Mouse (Mus musculus) lung, embryonic 16.5 days (tissue): Measurements from ENCODE around the gene Snx21. TPM values are rescaled to one million over a fixed set of nuclear protein-coding genes. Genes with fewer than 3 reads are reported as not detected.

ENCODE experiments used
- ATAC-seq: fragments of 200-750 bp; cut with Nextera tagmentation; 2 replicates; pipeline ENCODE4 v1.8.0; 2017; ENCODE audit warnings: low read depth, mild to moderate bottlenecking, moderate library complexity
- H3K27ac ChIP-seq: fragments of 300-500 bp; sonication (generic); 2 replicates; pipeline ENCODE4 v1.5.1; 2014; ENCODE audit warnings: mild to moderate bottlenecking, control low read depth, low read length
- H3K27me3 ChIP-seq: fragments of 300-500 bp; sonication (generic); 2 replicates; pipeline ENCODE4 v1.6.1; 2014; ENCODE audit warnings: low read depth, low read length, mixed read lengths; ENCODE audit not compliant: control insufficient read depth, insufficient read depth
- H3K36me3 ChIP-seq: fragments of 300-500 bp; sonication (generic); 2 replicates; pipeline ENCODE4 v1.6.1; 2014; ENCODE audit warnings: low read length; ENCODE audit not compliant: control insufficient read depth, insufficient read depth
- H3K4me1 ChIP-seq: fragments of 300-500 bp; sonication (generic); replicated peaks from 2 replicates; pipeline ENCODE4 v1.6.1; 2014; ENCODE audit warnings: low read length, mixed read lengths; ENCODE audit not compliant: control insufficient read depth, insufficient read depth
- H3K4me2 ChIP-seq: fragments of 300-500 bp; sonication (generic); 2 replicates; pipeline ENCODE4 v1.6.1; 2014; ENCODE audit warnings: low read depth, low read length, control low read depth
- H3K4me3 ChIP-seq: fragments of 300-500 bp; sonication (generic); 2 replicates; pipeline ENCODE4 v1.5.1; 2014; ENCODE audit warnings: mild to moderate bottlenecking, low read length, control low read depth
- H3K9ac ChIP-seq: fragments of 300-500 bp; sonication (generic); 2 replicates; pipeline ENCODE4 v1.6.1; 2014; ENCODE audit warnings: low read length, control low read depth
- H3K9me3 ChIP-seq: fragments of 300-500 bp; sonication (generic); 2 replicates; pipeline ENCODE4 v1.6.1; 2016; ENCODE audit warnings: low read length; ENCODE audit not compliant: control insufficient read depth
- WGBS: fragments of 180-500 bp; shearing (Covaris S2); extraction: QIAGEN DNeasy Blood & Tissue Kit; methylation state at CpG from one replicate; pipeline ENCODE4 v1.1.7; 2014; 5-methylcytosine and 5-hydroxymethylcytosine counted together
- polyA plus RNA-seq: library from polyadenylated mRNA; unstranded; fragments of >200 nt; fragmentation: Nextera tagmentation; extraction: Ambion mirVana; gene quantifications from 2 replicates; pipeline ENCODE4 v1.2.1, GENCODE M21; 2015

Snx21 gene
- polyA plus RNA-seq, 1 experiment from 2014 or later = 23.9 TPM

DNA sequence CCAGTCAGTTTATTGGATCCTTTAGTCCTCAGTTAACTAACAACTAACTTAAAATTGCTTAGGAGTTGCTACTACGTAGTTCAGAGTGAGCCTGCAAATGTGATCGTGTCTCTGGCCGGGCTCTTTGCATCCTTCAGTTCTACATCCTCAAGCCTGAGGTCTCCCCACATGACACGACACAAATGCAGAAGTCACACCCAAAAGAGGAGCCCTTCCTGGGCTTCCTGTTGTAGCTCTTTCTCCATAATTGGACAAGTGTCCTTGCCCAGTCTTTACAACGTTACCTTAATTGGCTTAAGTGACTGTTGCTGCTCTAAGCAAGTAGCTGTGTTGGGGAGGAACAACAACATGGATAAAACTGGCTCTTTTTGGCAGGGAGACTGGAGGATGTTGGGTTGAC, 29.7 kb downstream of the Snx21 start:
- Histone ChIP-seq H3K27ac (no peak overlapping the region), H3K4me3 (no peak overlapping the region), H3K9ac (no peak overlapping the region), H3K9me3 (no peaks in the 10 kb centered on the region), H3K4me1 (peaks cover 7% of the 10 kb centered on the region), H3K27me3 (no peaks in the 10 kb centered on the region), H3K36me3 (peaks cover 4% of the 10 kb centered on the region; the same call in 1 of the 2 replicates), H3K4me2 (no peak overlapping the region)
- ATAC-seq = no peak
- 86% methylated on average over 5 of the region's 5 CpGs for WGBS

DNA sequence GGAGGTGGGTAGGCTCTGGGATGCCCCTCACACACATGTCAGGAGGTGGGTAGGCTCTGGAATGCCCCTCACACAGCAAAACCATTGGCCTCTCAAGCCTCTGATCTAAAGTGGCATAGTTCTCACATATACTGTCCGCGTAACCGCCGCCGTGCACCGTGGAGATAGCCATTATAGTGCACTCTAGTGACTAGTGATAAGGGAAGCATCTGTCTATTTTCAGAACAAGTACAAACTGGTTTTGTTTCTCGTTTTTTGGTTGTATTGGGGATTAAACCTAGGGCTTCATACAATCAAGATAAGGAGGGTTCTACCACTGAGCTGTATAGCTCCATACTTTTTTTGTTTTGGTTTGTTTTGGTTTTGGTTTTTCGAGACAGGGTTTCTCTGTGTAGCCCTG, 30.2 kb downstream of the Snx21 start:
- no peak overlapping the region for H3K4me2 ChIP-seq
- 87% methylated on average over 8 of the region's 8 CpGs for WGBS

DNA sequence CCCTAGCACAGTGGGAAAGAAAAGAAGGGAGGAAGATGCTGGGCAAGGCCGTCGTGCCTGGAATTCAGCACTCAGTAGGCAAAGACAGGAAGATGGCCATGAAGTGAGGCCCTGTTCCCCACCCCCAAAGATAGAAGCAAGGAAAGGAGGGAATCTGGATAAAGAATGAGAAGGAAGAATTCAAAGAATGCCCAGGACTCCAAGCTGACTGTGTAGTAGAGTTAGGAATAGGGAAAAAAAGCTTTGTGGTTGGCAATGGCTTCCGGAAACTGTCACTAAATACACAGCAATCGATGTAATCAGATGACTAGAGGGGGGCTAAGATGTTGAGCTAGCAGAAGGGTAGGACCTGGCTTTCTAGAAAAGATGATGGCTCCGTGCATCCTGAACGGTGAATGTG, 31.6 kb downstream of the Snx21 start:
- peaks cover 7% of the 10 kb centered on the region for H3K4me1 ChIP-seq
- 0 out of 2 replicates have a peak, but pooled peaks have one; percentile 12 for ATAC-seq
- no peak overlapping the region for H3K27ac ChIP-seq
- no peak overlapping the region for H3K4me3 ChIP-seq
- no peak overlapping the region for H3K9ac ChIP-seq
- no peaks in the 10 kb centered on the region for H3K9me3 ChIP-seq
- peaks cover 12% of the 10 kb centered on the region; the same call in 1 of the 2 replicates for H3K36me3 ChIP-seq
- 53% methylated on average over 6 of the region's 6 CpGs for WGBS
- no peak overlapping the region for H3K4me2 ChIP-seq
- H3K27me3 ChIP-seq = no peaks in the 10 kb centered on the region

More for the DNA sequence above, 30.2 kb downstream of the Snx21 start:
- Histone ChIP-seq H3K27ac (no peak overlapping the region), H3K27me3 (no peaks in the 10 kb centered on the region), H3K9me3 (no peaks in the 10 kb centered on the region), H3K4me1 (peaks cover 7% of the 10 kb centered on the region), H3K4me3 (no peak overlapping the region), H3K9ac (no peak overlapping the region), H3K36me3 (peaks cover 8% of the 10 kb centered on the region; the same call in 1 of the 2 replicates)
- no peak for ATAC-seq

DNA sequence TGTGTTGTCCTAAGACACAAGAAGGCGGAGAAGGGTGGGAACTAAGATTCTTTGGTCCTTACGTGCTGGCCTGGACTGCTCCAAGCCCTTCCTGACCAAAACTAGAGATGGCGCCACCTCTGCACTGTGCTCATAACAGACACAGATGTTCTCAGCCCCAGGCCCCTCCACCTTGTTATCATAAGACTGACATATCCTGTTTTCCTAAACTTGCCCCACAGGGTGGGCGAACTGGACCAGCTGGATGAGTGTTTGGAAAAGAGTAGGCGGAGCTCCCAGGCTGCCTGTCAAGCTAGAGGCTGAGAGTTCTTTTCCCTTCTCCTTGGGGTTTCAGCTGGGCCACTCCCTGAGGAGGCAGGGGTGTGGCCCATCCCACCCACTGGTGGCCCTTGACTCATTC, 32.1 kb downstream of the Snx21 start:
- no peak overlapping the region for H3K4me3 ChIP-seq
- peak overlapping the region; percentile 27; the same call in 1 of the 2 replicates for H3K27ac ChIP-seq
- no peak overlapping the region for H3K4me2 ChIP-seq
- 41% methylated on average over 5 of the region's 5 CpGs for WGBS
- H3K4me1 ChIP-seq = peaks cover 7% of the 10 kb centered on the region
- ATAC-seq = 0 out of 2 replicates have a peak, but pooled peaks have one; percentile 44
- no peaks in the 10 kb centered on the region for H3K27me3 ChIP-seq
- peaks cover 10% of the 10 kb centered on the region; the same call in 1 of the 2 replicates for H3K36me3 ChIP-seq
- H3K9me3 ChIP-seq = no peaks in the 10 kb centered on the region
- no peak overlapping the region for H3K9ac ChIP-seq

DNA sequence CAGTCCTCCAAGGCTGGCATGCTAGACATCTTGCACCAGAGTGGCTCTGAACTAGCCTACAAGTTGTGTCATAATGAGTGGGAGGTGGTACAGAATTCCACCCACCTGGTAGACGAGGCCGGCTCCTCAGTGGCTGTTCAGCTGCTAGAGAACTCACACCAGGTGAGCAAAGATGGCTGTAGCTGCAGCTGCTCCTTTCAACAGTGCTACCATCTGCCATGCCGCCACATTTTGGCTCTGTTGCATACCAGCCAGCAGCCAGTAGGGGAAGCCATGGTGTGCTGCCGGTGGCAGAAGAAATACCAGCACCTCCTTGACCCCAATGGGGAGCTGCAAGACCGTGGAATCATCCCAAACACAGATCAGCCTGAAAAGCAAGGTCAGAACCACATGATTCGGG, 35.4 kb downstream of the Snx21 start:
- ATAC-seq = no peak
- Histone ChIP-seq H3K9ac (no peak overlapping the region), H3K4me3 (no peak overlapping the region), H3K36me3 (peaks cover 23% of the 10 kb centered on the region), H3K4me2 (no peak overlapping the region), H3K4me1 (peaks cover 12% of the 10 kb centered on the region), H3K9me3 (no peaks in the 10 kb centered on the region), H3K27me3 (no peaks in the 10 kb centered on the region), H3K27ac (no peak overlapping the region)
- 88% methylated on average over 6 of the region's 6 CpGs for WGBS

DNA sequence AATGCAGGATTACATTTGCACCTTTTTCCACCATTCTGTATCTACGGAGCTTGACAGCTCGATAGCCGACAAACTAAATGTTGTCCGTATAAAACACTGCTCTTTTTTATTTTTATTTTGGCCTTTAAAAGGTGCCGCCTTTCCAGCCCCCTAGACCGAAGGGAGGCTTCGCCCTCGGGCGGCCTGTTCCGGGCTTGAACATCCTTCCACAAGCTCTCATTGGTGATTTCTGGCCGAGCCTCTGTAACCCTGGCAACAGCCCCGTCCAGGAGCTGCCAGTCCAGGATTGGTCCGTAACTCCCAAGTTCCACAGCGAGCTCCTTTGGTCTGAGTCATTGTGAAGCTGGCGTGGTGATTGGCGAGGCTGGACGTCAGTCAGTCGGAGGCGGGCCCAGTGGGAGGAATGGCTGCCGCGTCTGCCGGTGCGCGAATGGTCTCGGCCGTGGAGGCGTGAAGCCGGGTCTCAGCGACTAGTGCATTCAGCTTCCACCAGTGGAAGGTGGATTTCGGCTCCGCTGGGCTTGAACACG, 37.1 kb downstream of the Snx21 start, which contains the start of gene Zswim1:
Zswim1 (plus strand) TSS at position 51 of the 530 bp plus-strand sequence.
- H3K4me3 ChIP-seq = peak within 1 kb of the TSS; percentile 70
- peak within 1 kb of the TSS; percentile 60 for H3K4me2 ChIP-seq
- peaks cover 8% of the 10 kb centered on the region for H3K4me1 ChIP-seq
- H3K27me3 ChIP-seq = no peaks in the 10 kb centered on the region
- peak within 1 kb of the TSS; percentile 72 for H3K9ac ChIP-seq
- H3K27ac ChIP-seq = peak within 1 kb of the TSS; percentile 56
- H3K9me3 ChIP-seq = no peaks in the 10 kb centered on the region
- under 1% methylated on average over 32 of the region's 32 CpGs for WGBS
- H3K36me3 ChIP-seq = peaks cover 26% of the 10 kb centered on the region
- peak; percentile 100 for ATAC-seq

DNA sequence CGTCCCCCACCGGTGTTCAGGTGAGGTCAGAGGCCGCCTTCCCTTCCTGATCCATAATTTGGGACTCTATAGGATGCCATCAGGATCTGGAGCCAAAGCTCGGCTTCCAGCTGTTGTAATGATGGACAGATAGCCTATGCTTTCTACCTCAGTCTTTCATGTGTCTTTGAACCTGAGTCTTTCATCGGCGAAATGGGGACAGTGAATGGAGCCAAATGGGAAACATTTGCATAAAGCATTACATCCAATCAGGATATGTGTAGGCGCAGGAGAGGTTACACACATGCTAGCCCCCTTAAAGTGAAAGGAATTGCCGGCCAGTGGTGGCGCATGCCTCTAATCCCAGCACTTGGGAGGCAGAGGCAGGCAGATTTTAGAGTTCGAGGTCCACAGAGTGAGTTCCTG, 37.6 kb downstream of the Snx21 start:
- H3K27me3 ChIP-seq = no peaks in the 10 kb centered on the region
- peaks cover 5% of the 10 kb centered on the region for H3K4me1 ChIP-seq
- peak overlapping the region; percentile 70 for H3K4me3 ChIP-seq
- peak overlapping the region; percentile 56 for H3K27ac ChIP-seq
- WGBS = 2% methylated on average over 10 of the region's 10 CpGs
- peak; percentile 74 for ATAC-seq
- no peaks in the 10 kb centered on the region for H3K9me3 ChIP-seq
- peak overlapping the region; percentile 60 for H3K4me2 ChIP-seq
- peak overlapping the region; percentile 72 for H3K9ac ChIP-seq
- H3K36me3 ChIP-seq = peaks cover 26% of the 10 kb centered on the region

DNA sequence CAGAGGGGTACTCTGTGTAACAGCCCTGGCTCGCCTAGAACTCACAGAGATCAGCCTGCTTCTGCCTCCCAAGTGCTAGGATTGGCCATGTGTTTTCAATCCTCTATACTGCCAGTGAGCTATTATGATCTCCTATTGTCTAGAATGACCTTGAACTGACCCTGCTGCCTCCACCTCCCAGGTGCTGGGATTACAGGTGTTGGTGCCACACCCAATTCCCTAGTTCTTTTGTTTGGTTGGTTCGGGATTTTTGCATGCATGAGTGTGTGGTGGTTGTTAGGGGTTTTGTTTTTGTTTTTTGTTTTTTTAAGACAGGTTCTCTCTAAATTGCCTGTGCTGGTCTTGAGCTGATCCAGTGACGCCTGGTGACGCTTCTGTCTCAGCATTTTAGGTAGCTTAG, 38.3 kb downstream of the Snx21 start:
- H3K27ac ChIP-seq = no peak overlapping the region
- H3K4me1 ChIP-seq = peaks cover 5% of the 10 kb centered on the region
- H3K27me3 ChIP-seq = no peaks in the 10 kb centered on the region
- H3K4me3 ChIP-seq = no peak overlapping the region
- no peak overlapping the region for H3K9ac ChIP-seq
- H3K36me3 ChIP-seq = peaks cover 26% of the 10 kb centered on the region
- 91% methylated on average over 4 of the region's 4 CpGs for WGBS
- no peak overlapping the region for H3K4me2 ChIP-seq
- ATAC-seq = no peak
- no peaks in the 10 kb centered on the region for H3K9me3 ChIP-seq

DNA sequence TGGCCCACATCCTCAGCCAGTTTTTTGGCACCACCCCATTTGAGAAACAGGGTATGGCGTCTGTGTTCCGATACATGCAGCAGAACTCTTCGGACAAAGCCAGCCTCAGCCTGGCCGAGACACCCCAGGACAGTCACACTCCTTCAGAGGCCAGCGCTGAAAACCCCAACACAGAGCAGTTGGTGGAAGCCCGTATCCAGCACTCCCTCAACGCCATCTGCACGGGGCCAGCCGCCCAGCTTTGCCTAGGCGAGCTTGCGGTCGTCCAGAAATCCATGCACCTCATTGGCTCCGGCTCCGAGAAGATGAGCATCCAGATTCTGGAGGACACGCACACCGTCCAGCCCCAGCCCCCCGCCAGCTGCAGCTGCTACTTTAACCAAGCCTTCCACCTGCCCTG, 39.9 kb downstream of the Snx21 start:
- Histone ChIP-seq H3K4me3 (no peak overlapping the region), H3K27ac (no peak overlapping the region), H3K4me1 (peaks cover 5% of the 10 kb centered on the region), H3K27me3 (no peaks in the 10 kb centered on the region), H3K9me3 (no peaks in the 10 kb centered on the region), H3K4me2 (no peak overlapping the region), H3K9ac (no peak overlapping the region), H3K36me3 (peaks cover 22% of the 10 kb centered on the region)
- 97% methylated on average over 17 of the region's 17 CpGs for WGBS
- no peak for ATAC-seq
